Mouse (Mus musculus) adrenal gland (tissue): Measurements from ENCODE around the gene Tspan31.
"Not testable (repeated sequence)": the region's sequence is repeated elsewhere in the genome, so short reads cannot be mapped to it uniquely, and the experiment has no call there.

ENCODE experiments used
- intact Hi-C: fragments of 180-260 bp; cut with DNase I; formaldehyde crosslinking; loops from one replicate; pipeline ENCODE4 v1.15.1; 2025

Tspan31 gene

GRCm38 (mm10) chr10:127085052-127085451, 15.0 kb upstream of the Tspan31 start:
- intact Hi-C loops = no loop called here

DNA sequence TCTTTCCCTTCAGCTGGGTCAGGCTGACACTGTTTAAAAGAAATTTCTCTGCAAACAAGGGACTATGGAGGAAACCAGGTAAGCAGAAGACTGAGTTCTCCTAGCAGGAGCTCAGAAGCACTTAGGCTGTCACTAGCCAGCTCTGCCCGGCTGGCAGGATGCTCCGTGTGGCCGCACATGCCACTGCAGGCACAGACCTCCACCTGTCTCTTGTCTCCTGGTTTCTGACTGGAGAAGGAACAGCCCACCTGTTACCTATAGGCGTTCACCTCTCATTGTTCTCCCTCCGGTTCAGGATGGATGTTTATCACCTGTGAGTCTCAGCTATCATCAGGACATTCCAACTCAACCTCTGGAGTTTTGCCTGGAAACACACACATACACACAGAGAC, 13.8 kb upstream of the Tspan31 start:
- intact Hi-C loops = no loop called here

- intact Hi-C loops = no loop called here
Observed at GRCm38 (mm10) chr10:127083292-127083914, 13.3 kb upstream of the Tspan31 start.

- intact Hi-C loops = no loop called here
Observed at GRCm38 (mm10) chr10:127081996-127082620, 12.0 kb upstream of the Tspan31 start.

DNA sequence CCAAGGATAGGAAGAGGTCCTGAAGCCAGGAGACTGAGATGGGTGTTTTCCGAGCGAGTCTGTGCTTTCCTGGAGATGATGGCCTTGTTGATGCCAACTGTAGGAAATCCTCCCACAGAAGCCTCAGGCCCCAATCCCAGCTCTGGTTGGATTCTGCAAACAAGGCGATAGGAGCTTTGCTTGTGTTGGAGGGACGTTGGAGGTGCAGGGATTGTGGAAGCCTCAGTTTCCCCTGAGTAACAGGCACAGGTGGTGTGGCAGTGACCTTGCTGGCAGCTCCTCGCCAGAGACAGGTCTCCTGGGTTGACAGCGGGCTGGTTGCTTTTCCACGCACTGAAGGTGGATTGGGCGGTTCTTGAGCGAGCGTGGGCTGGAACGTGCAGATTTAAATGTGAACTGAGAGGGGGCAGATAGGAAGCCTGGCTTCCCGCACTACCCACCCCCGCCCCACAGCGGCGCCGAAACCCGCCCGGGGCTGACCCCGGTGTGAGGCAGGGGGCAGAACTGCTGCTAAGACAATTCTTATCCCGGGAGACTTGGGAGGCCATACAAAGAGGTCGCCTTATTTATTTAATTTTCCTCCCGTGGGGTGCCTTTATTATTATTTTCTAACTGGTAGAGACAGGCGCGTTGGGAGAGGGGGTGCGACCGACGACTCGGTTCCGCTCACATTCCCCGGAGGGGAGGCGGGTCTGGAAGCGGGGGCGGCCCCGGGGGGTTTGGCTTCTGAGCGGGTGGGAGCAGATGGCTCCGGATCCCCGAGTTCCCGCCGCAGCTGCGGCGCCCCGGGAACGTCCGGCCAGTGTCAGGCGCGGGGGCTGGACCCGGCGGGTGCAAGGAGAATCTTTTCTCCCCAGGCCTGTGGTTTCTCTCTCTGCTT, 11.1 kb upstream of the Tspan31 start:
- intact Hi-C loops = no loop called here

DNA sequence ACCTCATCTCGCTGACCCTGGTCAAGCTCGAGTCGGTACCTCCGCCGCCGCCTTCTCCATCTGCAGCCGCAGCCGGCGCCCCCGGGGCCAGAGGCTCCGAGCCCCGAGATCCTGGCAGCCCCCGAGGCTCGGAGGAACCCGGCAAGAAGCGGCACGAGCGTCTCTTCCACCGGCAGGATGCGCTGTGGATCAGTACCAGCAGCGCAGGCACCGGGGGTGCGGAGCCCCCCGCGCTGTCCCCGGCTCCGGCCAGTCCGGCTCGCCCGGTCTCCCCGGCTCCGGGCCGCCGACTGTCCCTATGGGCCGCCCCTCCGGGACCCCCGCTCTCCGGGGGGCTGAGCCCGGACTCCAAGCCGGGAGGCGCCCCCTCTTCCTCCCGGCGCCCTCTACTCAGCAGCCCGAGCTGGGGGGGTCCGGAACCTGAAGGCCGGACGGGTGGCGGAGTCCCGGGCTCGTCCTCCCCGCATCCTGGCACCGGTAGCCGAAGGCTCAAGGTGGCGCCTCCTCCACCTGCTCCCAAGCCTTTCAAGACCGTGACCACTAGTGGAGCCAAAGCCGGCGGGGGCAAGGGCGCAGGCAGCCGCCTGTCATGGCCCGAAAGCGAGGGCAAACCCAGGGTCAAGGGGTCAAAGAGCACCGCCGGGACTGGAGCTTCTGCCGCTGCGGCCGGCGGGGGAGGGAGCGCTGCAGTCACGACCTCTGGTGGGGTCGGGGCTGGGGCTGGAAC, 9.8 kb upstream of the Tspan31 start:
- intact Hi-C loops = no loop called here

DNA sequence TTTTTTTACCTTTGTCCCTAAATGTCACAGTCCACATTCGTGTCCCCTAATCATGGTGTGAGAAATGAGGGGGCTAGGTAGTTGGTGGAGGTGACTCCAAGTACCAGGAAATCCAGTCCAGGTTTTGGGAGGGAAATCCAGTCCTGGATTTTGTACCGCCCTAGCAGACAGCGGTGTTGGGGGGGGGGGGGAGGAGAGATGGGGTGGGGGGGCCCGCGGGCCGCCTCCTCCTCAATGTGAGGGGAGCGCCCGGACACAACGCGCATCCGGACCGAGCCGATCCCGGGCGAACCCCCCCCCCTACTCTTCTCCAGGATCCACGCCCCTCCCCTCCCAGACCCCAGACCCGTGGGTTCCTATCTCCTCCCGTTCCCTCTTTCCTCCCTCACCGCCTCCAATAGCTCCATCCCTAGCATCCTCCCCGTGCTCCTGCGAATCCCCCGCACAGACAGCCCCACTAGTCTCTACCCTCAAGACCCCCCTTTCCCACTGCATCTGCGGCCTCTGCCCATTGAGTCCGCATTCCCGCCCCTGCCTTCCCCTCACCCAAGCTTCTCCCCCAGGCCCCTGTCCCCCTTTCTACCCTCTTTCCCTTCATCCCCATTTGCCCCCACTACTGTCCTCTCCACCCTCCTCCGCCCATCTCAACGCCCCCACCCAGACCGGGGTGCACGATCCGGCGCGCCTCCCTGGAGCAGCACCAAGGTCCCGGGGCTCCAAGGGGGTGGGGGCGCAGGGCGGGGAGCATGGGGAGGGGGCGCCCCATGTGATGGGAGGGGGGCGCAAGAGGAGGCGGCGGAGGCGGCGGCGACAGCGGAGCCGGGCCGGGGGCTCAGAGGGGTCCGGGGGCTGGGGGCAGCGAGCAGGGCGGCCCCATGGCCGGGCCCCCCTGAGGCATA, 8.9 kb upstream of the Tspan31 start:
- intact Hi-C loops = no loop called here

- intact Hi-C loops = no loop called here
Observed at GRCm38 (mm10) chr10:127078001-127078676, 8.1 kb upstream of the Tspan31 start.

DNA sequence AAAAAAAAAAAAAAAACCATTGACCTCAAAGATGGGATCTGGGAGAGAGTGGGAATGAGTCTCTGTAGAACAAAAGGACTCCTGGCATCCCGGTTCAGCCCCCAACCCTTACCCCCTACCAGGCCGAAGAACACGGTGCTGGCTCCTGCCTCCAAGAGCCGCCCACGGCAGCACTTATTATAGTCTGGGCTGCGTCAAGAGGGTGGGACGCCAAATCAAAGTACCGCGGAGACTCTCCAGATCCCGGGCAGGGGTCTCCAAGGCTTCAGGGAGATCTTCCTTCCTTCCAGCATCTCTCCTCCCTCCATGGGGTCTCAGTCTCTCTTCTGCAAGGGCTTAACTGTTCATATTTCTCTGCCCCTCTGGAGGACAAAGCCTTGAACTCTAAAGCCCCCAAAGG, 7.5 kb upstream of the Tspan31 start:
- intact Hi-C loops = no loop called here

GRCm38 (mm10) chr10:127076082-127076481, 6.0 kb upstream of the Tspan31 start:
- intact Hi-C loops = no loop called here

GRCm38 (mm10) chr10:127075651-127076050, 5.6 kb upstream of the Tspan31 start:
- intact Hi-C loops = no loop called here

DNA sequence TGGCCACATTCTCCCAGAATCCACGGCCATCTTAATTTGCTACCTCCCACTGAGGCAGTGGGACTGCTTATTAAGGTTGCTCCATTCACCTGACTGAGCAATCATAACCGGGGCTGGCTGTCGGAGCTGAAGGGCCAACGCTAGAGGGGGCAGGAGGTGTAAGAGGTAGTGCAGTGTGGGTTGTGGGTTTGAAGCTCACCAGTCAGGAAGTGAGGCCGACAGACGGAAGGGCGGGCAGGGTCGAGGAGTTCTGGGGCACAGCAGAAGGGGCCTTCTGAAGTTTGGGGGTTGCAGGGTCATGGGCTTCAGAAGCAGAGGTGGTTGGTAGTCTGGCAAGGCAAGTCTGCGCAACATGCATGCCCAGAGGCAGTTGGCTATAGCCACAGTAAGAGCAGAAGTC, 5.0 kb upstream of the Tspan31 start, which contains the start of gene Agap2:
Gene Agap2, plus strand, starts transcription at position 205 of the 400 bp plus-strand sequence.
- intact Hi-C loops = no loop called here

GRCm38 (mm10) chr10:127073981-127074380, 3.9 kb upstream of the Tspan31 start:
- intact Hi-C loops = no loop called here

DNA sequence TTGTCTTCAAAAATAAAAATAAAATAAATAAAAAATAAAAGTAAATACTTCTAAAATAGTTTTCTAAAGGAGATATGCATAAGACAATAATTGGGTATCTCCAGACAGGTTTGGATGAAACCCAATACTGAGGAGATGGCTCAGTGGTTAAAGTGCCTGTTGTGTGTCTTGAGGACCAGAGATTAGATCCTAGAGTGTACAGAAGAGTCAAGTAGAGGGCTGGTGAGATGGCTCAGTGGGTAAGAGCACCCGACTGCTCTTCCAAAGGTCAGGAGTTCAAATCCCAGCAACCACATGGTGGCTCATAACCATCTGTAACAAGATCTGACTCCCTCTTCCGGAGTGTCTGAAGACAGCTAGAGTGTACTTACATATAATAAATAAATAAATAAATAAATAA, 2.9 kb upstream of the Tspan31 start:
- intact Hi-C loops = not testable (repeated sequence)

DNA sequence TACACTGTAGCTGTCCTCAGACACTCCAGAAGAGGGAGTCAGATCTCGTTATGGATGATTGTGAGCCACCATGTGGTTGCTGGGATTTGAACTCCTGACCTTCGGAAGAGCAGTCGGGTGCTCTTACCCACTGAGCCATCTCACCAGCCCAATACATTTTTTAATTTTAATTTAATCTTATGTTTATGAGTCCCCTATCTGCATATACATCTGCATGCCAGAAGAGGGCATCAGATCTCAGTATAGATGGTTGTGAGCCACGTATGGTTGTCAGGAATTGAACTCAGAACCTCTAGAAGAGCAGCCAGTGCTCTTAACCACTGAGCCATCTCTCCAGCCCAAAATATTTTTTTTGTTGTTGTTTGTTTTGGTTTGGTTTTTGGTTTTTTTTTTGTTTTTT, 2.2 kb upstream of the Tspan31 start:
- intact Hi-C loops = not testable (repeated sequence)

GRCm38 (mm10) chr10:127071203-127071602, 1.1 kb upstream of the Tspan31 start:
- intact Hi-C loops = no loop called here

DNA sequence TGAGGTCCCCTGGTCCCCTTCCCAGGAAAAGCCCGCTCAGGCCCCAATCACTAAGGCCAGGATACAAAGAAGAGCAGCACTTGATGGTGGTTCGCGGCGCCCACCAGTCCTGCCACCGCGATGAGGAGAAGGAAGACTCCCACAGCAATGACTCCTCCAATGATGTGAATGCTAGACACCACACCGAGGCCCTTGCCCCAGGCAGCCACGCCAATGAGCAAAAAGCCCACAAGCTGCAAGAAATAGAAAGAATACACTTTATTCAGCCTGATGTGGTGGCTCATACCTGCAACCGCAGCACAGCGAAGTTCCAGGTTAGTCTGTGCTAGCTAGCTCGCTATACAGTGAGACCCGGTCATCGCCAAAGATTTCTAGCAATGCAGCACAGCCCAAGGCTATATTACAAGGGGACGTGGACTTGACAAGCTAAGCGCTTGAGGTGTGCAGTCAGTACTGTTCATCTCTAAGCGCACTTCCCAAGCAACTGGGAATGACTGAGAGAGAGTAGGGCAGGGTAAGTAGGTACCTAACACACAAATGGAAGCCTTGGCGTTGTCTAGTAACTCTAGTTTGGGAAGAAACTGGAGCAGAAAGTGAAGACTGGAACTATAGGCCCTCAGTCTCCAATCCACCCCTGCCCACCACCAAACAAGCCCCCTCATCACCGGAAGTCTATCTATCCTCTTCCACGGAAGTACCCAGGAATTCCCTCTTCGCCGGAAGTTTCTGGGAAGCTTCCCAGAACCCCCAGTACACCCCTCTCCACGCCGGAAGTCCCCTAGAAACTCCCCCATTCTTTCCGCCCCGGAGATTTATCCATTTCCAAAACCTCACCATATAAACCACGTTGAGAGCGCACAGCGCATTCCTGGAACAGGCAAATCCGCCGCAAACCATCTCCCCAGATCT, 529 bp downstream of the Tspan31 start:
- intact Hi-C loops = no loop called here

GRCm38 (mm10) chr10:127068360-127069038, 1.6 kb downstream of the Tspan31 start:
- intact Hi-C loops = no loop called here
